Mouse (Mus musculus) cerebellum, postnatal 14 days (tissue): Measurements from ENCODE around the gene Phlpp2.

Experiments used
- DNase-seq, 2 experiments: peaks; one replicate each; pipeline ENCODE4 v3.0.0; 2021; ENCODE audit warnings: mixed read lengths in 2 of 2

The Phlpp2 gene

GRCm38 (mm10) chr8:109903909-109904469 lies 35.6 kb downstream of the Phlpp2 start:
- no peak for DNase-seq

- DNase-seq: no peak
Observed at GRCm38 (mm10) chr8:109904928-109905668, 36.8 kb downstream of the Phlpp2 start.

- no peak for DNase-seq
Observed at GRCm38 (mm10) chr8:109906907-109907306, 38.6 kb downstream of the Phlpp2 start.

GRCm38 (mm10) chr8:109907376-109907775 lies 39.0 kb downstream of the Phlpp2 start:
- peak; percentile 38 to 54 for DNase-seq

- peak; percentile 56 to 58 for DNase-seq
Observed at GRCm38 (mm10) chr8:109917277-109917676, 48.9 kb downstream of the Phlpp2 start.

- DNase-seq: peak; percentile 30 to 50
Observed at GRCm38 (mm10) chr8:109920406-109921390, 52.4 kb downstream of the Phlpp2 start.

- DNase-seq: peak in 1 of 2 experiments; percentile 45
Observed at GRCm38 (mm10) chr8:109941606-109942360, 73.4 kb downstream of the Phlpp2 start.

GRCm38 (mm10) chr8:109945153-109945632 lies 76.9 kb downstream of the Phlpp2 start:
- no peak for DNase-seq

- no peak for DNase-seq
Observed at GRCm38 (mm10) chr8:109945694-109946093, 77.4 kb downstream of the Phlpp2 start.

GRCm38 (mm10) chr8:109946272-109946671 lies 77.9 kb downstream of the Phlpp2 start:
- DNase-seq: no peak

- DNase-seq: peak; percentile 66 to 75
Observed at GRCm38 (mm10) chr8:109947447-109948284, 79.3 kb downstream of the Phlpp2 start.

- DNase-seq: no peak
Observed at GRCm38 (mm10) chr8:109948285-109948564, 79.9 kb downstream of the Phlpp2 start.

- DNase-seq: no peak
Observed at GRCm38 (mm10) chr8:109952171-109952570, 83.8 kb downstream of the Phlpp2 start.

GRCm38 (mm10) chr8:109954486-109954948 lies 86.2 kb downstream of the Phlpp2 start:
- no peak for DNase-seq

- no peak for DNase-seq
Observed at GRCm38 (mm10) chr8:109957167-109958028, 89.1 kb downstream of the Phlpp2 start.

- no peak for DNase-seq
Observed at GRCm38 (mm10) chr8:109958036-109958655, 89.8 kb downstream of the Phlpp2 start.

GRCm38 (mm10) chr8:109959112-109959511 lies 90.8 kb downstream of the Phlpp2 start:
- no peak for DNase-seq

- DNase-seq: peak; percentile 50 to 71
Observed at GRCm38 (mm10) chr8:109961693-109962367, 93.5 kb downstream of the Phlpp2 start, which contains the start of gene Marveld3. Marveld3 (minus strand) TSS chr8:109962203.

GRCm38 (mm10) chr8:109962896-109963295 lies 94.6 kb downstream of the Phlpp2 start:
- no peak for DNase-seq
